Mouse (Mus musculus): ENCODE data around the gene Rbms3. TPM values are rescaled to one million over a fixed set of nuclear protein-coding genes. Genes with fewer than 3 reads are reported as not detected.

Rbms3 gene
- polyA plus RNA-seq, 1 experiment from 2014 or later, result 86.1 TPM

DNA sequence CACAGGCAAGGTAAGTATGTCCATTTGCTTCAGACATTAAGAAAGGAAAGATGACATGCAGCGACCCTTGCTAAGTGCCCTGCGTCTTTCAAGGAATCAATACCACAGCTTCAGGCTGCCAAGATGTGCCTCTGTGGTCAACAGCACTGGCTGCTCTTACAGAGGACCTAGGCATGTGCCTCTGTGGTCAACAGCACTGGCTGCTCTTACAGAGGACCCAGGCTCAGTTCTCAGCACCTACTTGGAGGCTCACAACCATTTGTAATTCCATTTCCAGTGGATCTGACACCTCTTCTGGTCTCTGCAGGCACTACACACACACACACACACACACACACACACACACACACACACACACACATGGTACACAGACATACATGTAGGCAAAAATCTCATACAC lies 545.2 kb downstream of the Rbms3 start:
- Histone ChIP-seq H3K36me3 (ENCODE audit: control insufficient read depth, insufficient read depth, low read length) (no peaks in the 10 kb centered on the region; the same call in 1 of the 2 replicates), H3K9me3 (ENCODE audit: control insufficient read depth, low read length) (no peaks in the 10 kb centered on the region), H3K4me2 (ENCODE audit: low read depth, low read length) (no peak overlapping the region), H3K9ac (ENCODE audit: low read depth, low read length) (no peak overlapping the region), H3K27ac (replicated peaks; ENCODE audit: low read depth, low read length) (no peak overlapping the region), H3K4me1 (ENCODE audit: control insufficient read depth, insufficient read depth, low read length) (peaks cover 10% of the 10 kb centered on the region), H3K4me3 (ENCODE audit: low read depth, low read length) (no peak overlapping the region), H3K27me3 (replicated peaks; ENCODE audit: control insufficient read depth, insufficient read depth, low read length) (no peaks in the 10 kb centered on the region)
- ATAC-seq (ENCODE audit: low read depth), result no peak
- DNase-seq (ENCODE audit: low spot score), result no peak
- WGBS, result 97% methylated on average over 2 of the region's 2 CpGs

DNA sequence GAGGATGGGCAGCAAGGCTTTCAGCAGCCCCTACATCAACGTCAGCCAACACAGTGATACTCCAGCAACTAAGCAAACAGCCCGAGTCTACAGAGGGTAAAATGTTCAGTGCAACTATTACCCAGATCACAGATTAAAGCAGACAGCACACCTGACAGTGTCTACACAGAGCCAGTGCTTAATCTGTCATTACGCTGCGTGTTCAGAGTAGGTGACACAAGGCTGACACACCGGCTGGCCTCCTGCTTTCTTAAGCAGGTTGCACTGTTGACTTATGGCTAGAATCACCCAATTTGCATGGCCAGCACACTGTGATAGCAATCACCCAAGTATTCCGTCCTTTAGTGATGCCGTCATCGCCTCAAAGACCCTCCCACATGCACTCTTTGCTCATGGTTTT lies 550.2 kb downstream of the Rbms3 start:
- ATAC-seq (ENCODE audit: low read depth) (no peak), DNase-seq (ENCODE audit: low spot score) (no peak)
- WGBS, result 76% methylated on average over 8 of the region's 8 CpGs
- Histone ChIP-seq H3K9me3 (ENCODE audit: control insufficient read depth, low read length) (no peaks in the 10 kb centered on the region), H3K4me1 (ENCODE audit: control insufficient read depth, insufficient read depth, low read length) (peaks cover 6% of the 10 kb centered on the region; the same call in 1 of the 2 replicates), H3K4me3 (ENCODE audit: low read depth, low read length) (no peak overlapping the region), H3K4me2 (ENCODE audit: low read depth, low read length) (no peak overlapping the region), H3K9ac (ENCODE audit: low read depth, low read length) (no peak overlapping the region), H3K27ac (replicated peaks; ENCODE audit: low read depth, low read length) (no peak overlapping the region), H3K27me3 (replicated peaks; ENCODE audit: control insufficient read depth, insufficient read depth, low read length) (no peaks in the 10 kb centered on the region), H3K36me3 (ENCODE audit: control insufficient read depth, insufficient read depth, low read length) (no peaks in the 10 kb centered on the region; the same call in 1 of the 2 replicates)

DNA sequence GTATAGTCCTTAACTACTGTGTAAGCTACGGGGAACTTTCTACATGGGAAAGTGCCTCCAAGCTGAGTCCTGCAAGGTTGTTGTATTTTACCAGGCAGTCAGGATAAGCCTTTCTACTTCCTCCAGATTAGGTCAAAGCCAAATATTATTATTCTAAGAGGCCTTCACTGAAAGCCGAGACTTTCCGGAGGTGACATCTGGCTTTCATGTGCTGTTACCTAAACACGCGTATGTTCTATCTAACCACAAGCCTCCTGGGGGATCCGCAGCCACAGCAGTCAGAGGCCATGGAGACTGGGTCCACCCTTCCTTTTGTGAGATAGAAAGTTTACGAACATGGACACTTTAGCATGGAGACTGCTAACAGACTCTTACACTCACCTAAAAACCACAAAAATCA lies 552.2 kb downstream of the Rbms3 start:
- H3K4me3 ChIP-seq (ENCODE audit: low read depth, low read length), result no peak overlapping the region
- H3K9me3 ChIP-seq (ENCODE audit: control insufficient read depth, low read length), result no peaks in the 10 kb centered on the region
- H3K27me3 ChIP-seq (replicated peaks; ENCODE audit: control insufficient read depth, insufficient read depth, low read length), result no peaks in the 10 kb centered on the region
- H3K4me1 ChIP-seq (ENCODE audit: control insufficient read depth, insufficient read depth, low read length), result peaks cover 17% of the 10 kb centered on the region
- H3K36me3 ChIP-seq (ENCODE audit: control insufficient read depth, insufficient read depth, low read length), result no peaks in the 10 kb centered on the region; the same call in 1 of the 2 replicates
- peak; percentile 66 for DNase-seq (ENCODE audit: low spot score)
- ATAC-seq (ENCODE audit: low read depth), result peak; percentile 27; the same call in 1 of the 2 replicates
- 34% methylated on average over 7 of the region's 7 CpGs for WGBS
- H3K27ac ChIP-seq (replicated peaks; ENCODE audit: low read depth, low read length), result no peak overlapping the region; the same call in 1 of the 2 replicates
- no peak overlapping the region for H3K4me2 ChIP-seq (ENCODE audit: low read depth, low read length)
- H3K9ac ChIP-seq (ENCODE audit: low read depth, low read length), result no peak overlapping the region

DNA sequence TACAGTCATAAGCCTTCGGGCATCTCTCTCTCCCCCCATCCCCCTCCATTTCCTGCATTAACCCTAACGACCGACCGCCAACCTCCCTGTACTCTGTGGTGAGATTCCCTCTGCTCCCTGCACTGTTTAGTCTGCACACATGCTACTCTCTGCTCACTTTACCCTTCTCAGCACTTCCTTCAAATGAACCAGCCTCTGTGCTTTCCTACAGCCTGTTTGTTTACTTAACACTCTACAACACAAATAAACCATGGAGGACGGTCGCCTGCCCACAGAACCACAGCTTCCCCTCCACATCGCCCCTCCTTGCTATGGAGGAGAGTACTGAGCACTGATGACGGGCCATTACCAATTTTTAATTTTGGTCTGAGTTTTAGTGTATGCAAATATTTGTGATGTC lies 552.9 kb downstream of the Rbms3 start:
- Histone ChIP-seq H3K27ac (replicated peaks; ENCODE audit: low read depth, low read length) (no peak overlapping the region; the same call in 1 of the 2 replicates), H3K9ac (ENCODE audit: low read depth, low read length) (no peak overlapping the region), H3K27me3 (replicated peaks; ENCODE audit: control insufficient read depth, insufficient read depth, low read length) (no peaks in the 10 kb centered on the region), H3K9me3 (ENCODE audit: control insufficient read depth, low read length) (no peaks in the 10 kb centered on the region), H3K4me1 (ENCODE audit: control insufficient read depth, insufficient read depth, low read length) (peaks cover 19% of the 10 kb centered on the region), H3K4me3 (ENCODE audit: low read depth, low read length) (no peak overlapping the region), H3K4me2 (ENCODE audit: low read depth, low read length) (no peak overlapping the region), H3K36me3 (ENCODE audit: control insufficient read depth, insufficient read depth, low read length) (no peaks in the 10 kb centered on the region; the same call in 1 of the 2 replicates)
- no peak for DNase-seq (ENCODE audit: low spot score)
- no peak for ATAC-seq (ENCODE audit: low read depth)
- WGBS, result 42% methylated on average over 8 of the region's 8 CpGs

DNA sequence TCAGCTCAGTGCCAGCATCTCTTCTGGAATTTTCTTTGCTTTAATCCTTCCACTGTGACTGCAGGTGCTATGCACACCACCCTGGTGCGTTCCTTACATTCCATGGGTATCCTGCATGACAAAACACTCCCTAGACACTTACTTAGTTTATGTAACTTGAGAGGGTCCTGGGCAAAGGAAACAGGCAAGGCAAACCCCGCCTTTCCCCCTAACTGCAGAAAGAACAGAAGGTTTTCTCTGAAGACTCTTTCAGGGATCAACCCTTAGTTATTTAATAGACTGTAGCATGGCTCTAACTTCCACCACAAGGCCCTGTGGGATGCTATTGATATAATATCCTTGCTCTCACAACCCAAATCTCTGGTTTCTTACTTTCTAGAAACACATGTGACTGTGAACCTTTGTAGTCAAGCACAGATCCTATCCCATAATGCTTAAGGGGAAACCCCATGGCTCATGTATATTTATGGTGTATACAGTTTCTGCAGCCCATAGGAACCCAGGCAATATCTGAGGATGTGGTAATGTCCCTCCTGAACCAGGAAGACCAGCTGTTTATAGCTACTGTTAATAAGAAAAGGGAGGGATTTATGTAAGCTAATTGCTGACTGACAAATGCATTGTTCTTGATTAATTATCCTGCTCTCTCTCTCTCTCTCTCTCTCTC lies 557.1 kb downstream of the Rbms3 start:
- H3K36me3 ChIP-seq (ENCODE audit: control insufficient read depth, insufficient read depth, low read length), result no peaks in the 10 kb centered on the region
- no peak overlapping the region for H3K9ac ChIP-seq (ENCODE audit: low read depth, low read length)
- WGBS, result 8% methylated on average over 2 of the region's 2 CpGs
- H3K4me1 ChIP-seq (ENCODE audit: control insufficient read depth, insufficient read depth, low read length), result peaks cover 17% of the 10 kb centered on the region
- no peaks in the 10 kb centered on the region for H3K9me3 ChIP-seq (ENCODE audit: control insufficient read depth, low read length)
- no peak overlapping the region for H3K4me2 ChIP-seq (ENCODE audit: low read depth, low read length)
- peak; percentile 90 for DNase-seq (ENCODE audit: low spot score)
- peak; percentile 91 for ATAC-seq (ENCODE audit: low read depth)
- no peaks in the 10 kb centered on the region for H3K27me3 ChIP-seq (replicated peaks; ENCODE audit: control insufficient read depth, insufficient read depth, low read length)
- no peak overlapping the region for H3K4me3 ChIP-seq (ENCODE audit: low read depth, low read length)
- H3K27ac ChIP-seq (replicated peaks; ENCODE audit: low read depth, low read length), result peak overlapping the region; percentile 30

DNA sequence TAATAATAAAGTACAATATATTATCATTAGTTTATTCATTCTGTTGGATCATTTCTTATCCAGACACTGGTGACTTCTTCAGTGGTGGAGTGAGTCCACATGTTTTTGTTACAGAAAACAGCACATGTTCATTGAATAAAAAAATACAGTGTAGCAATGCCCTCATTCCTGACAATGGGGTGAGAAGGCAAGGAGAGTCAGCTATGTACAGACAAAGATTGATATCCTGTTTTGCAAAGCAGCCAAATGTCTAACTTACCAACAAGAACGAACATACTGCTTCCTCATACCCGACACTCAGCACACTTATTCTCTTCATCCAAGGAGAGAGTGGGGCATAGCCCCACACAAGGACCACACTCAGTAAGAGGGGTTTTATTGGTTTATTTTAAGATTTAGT lies 559.1 kb downstream of the Rbms3 start:
- no peak overlapping the region for H3K4me2 ChIP-seq (ENCODE audit: low read depth, low read length)
- H3K4me1 ChIP-seq (ENCODE audit: control insufficient read depth, insufficient read depth, low read length), result peaks cover 15% of the 10 kb centered on the region
- no peak for ATAC-seq (ENCODE audit: low read depth)
- DNase-seq (ENCODE audit: low spot score), result no peak
- no peaks in the 10 kb centered on the region for H3K27me3 ChIP-seq (replicated peaks; ENCODE audit: control insufficient read depth, insufficient read depth, low read length)
- 84% methylated on average over 2 of the region's 2 CpGs for WGBS
- 0 out of 2 replicates have a peak, but pooled peaks cover 6% of the 10 kb centered on the region for H3K9me3 ChIP-seq (ENCODE audit: control insufficient read depth, low read length)
- no peak overlapping the region for H3K27ac ChIP-seq (replicated peaks; ENCODE audit: low read depth, low read length)
- no peak overlapping the region for H3K9ac ChIP-seq (ENCODE audit: low read depth, low read length)
- no peaks in the 10 kb centered on the region; the same call in 1 of the 2 replicates for H3K36me3 ChIP-seq (ENCODE audit: control insufficient read depth, insufficient read depth, low read length)
- H3K4me3 ChIP-seq (ENCODE audit: low read depth, low read length), result no peak overlapping the region

DNA sequence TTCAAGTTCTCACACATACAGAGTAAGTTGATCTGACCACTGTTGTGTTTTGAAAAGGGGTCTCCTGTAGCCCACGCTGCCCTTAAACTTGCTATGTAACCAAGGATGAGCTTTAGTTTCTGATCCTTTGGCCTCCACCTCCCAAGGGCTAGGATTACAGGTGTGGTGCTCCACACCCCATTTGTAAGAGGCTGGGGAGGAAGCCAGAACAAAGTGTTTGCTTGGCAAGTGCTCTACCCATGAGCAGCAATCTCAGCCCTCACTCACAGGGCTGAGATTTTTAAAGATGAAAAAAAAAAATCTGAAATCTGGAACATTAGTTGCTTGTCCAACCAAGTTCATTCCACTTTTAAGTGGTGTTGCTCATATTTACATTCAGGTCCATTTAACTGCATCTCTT lies 560.5 kb downstream of the Rbms3 start:
- Histone ChIP-seq H3K27ac (replicated peaks; ENCODE audit: low read depth, low read length) (no peak overlapping the region), H3K27me3 (replicated peaks; ENCODE audit: control insufficient read depth, insufficient read depth, low read length) (no peaks in the 10 kb centered on the region), H3K4me3 (ENCODE audit: low read depth, low read length) (no peak overlapping the region), H3K36me3 (ENCODE audit: control insufficient read depth, insufficient read depth, low read length) (no peaks in the 10 kb centered on the region; the same call in 1 of the 2 replicates), H3K9me3 (ENCODE audit: control insufficient read depth, low read length) (0 out of 2 replicates have a peak, but pooled peaks cover 6% of the 10 kb centered on the region), H3K9ac (ENCODE audit: low read depth, low read length) (no peak overlapping the region), H3K4me2 (ENCODE audit: low read depth, low read length) (no peak overlapping the region), H3K4me1 (ENCODE audit: control insufficient read depth, insufficient read depth, low read length) (peaks cover 15% of the 10 kb centered on the region)
- ATAC-seq (ENCODE audit: low read depth) (no peak; the same call in 1 of the 2 replicates), DNase-seq (ENCODE audit: low spot score) (peak; percentile 46)
- WGBS, result 90% methylated on average over 1 of the region's 1 CpGs

DNA sequence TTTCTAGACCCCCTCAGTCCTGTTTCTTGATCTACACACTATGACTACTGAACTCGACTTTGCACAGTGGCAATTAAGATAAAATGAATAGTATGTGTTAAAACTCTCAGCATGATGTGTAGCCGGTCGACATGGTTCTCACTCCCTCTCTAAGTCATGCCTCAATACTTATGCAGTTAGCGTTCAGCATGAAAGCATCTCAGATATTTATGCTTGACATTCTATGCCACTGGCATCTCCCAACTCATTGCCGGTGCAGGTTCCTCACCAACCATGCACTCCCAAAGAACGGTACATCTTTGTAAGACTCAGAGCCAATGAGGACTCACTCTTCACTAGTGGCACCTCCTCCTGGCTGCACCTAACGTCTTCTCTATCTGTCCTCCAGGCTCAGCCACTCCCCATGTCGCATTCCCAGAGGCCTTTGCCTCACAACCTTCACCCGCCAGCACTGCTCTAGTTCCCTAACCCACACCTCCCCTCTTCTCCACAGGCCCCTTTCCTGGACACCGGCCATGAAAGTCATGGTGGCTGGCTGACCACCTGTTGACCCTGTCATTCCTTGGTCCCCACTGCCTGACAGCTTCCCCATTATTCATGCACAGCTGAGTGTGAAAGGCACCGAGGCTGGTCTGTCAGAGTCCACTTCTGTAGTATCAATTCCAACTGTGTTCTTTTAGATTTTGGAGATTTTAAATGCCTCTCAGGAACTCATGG lies 561.9 kb downstream of the Rbms3 start:
- Histone ChIP-seq H3K4me3 (ENCODE audit: low read depth, low read length) (no peak overlapping the region), H3K4me2 (ENCODE audit: low read depth, low read length) (no peak overlapping the region), H3K9me3 (ENCODE audit: control insufficient read depth, low read length) (0 out of 2 replicates have a peak, but pooled peaks cover 6% of the 10 kb centered on the region), H3K36me3 (ENCODE audit: control insufficient read depth, insufficient read depth, low read length) (no peaks in the 10 kb centered on the region; the same call in 1 of the 2 replicates), H3K27me3 (replicated peaks; ENCODE audit: control insufficient read depth, insufficient read depth, low read length) (no peaks in the 10 kb centered on the region), H3K27ac (replicated peaks; ENCODE audit: low read depth, low read length) (no peak overlapping the region), H3K4me1 (ENCODE audit: control insufficient read depth, insufficient read depth, low read length) (peaks cover 14% of the 10 kb centered on the region), H3K9ac (ENCODE audit: low read depth, low read length) (no peak overlapping the region)
- peak; percentile 60 for DNase-seq (ENCODE audit: low spot score)
- 83% methylated on average over 11 of the region's 11 CpGs for WGBS
- peak; percentile 48; the same call in 1 of the 2 replicates for ATAC-seq (ENCODE audit: low read depth)
